Mouse (Mus musculus): ENCODE results near the gene Riok1.

GRCm38 (mm10) chr13:38028407-38028806 is 8.4 kb upstream of the Riok1 start:
- no peak for TF ChIP-seq POLR2A (IDR thresholded peaks at IDR 0.05; ENCODE audit: low read depth, low read length)
- TF ChIP-seq CTCF (IDR thresholded peaks at IDR 0.05; ENCODE audit: borderline replicate concordance, insufficient read depth, low read length): no peak

Data from embryonic fibroblast, embryonic 13.5 days (primary cell).